Mouse (Mus musculus) kidney, postnatal 10 days (tissue): Measurements from ENCODE around the gene Rp9.
A peak's percentile ranks its signal among the peaks of the same experiment; 100 is the strongest.
"Not testable (repeated sequence)": the region's sequence is repeated elsewhere in the genome, so short reads cannot be mapped to it uniquely, and the experiment has no call there.

Experiments
- DNase-seq: peaks from one replicate; pipeline ENCODE4 v3.0.0; 2021; ENCODE audit warnings: mixed read lengths

The Rp9 gene

GRCm38 (mm10) chr9:22417547-22417946 lies 52.0 kb downstream of the Rp9 start:
- no peak for DNase-seq

- DNase-seq, result no peak
These were observed 53.4 kb downstream of the Rp9 start for GRCm38 (mm10) chr9:22416187-22416586.

- peak; percentile 98 for DNase-seq
These were observed 58.3 kb downstream of the Rp9 start, which contains the start of gene 9530077C05Rik for GRCm38 (mm10) chr9:22411002-22411857. TSS of gene 9530077C05Rik (plus strand) at chr9:22411513.

GRCm38 (mm10) chr9:22409501-22409900 lies 60.0 kb downstream of the Rp9 start:
- no peak for DNase-seq

GRCm38 (mm10) chr9:22408344-22408743 lies 61.2 kb downstream of the Rp9 start:
- DNase-seq, result not testable (repeated sequence)

- not testable (repeated sequence) for DNase-seq
These were observed 61.9 kb downstream of the Rp9 start for GRCm38 (mm10) chr9:22407633-22408032.

GRCm38 (mm10) chr9:22405414-22405813 lies 64.1 kb downstream of the Rp9 start:
- no peak for DNase-seq

GRCm38 (mm10) chr9:22403501-22403900 lies 66.0 kb downstream of the Rp9 start:
- DNase-seq, result not testable (repeated sequence)

GRCm38 (mm10) chr9:22402976-22403375 lies 66.6 kb downstream of the Rp9 start:
- no peak for DNase-seq

GRCm38 (mm10) chr9:22402001-22402400 lies 67.5 kb downstream of the Rp9 start:
- no peak for DNase-seq

- peak; percentile 31 for DNase-seq
These were observed 70.5 kb downstream of the Rp9 start for GRCm38 (mm10) chr9:22399021-22399420.

GRCm38 (mm10) chr9:22394725-22395124 lies 74.8 kb downstream of the Rp9 start:
- DNase-seq, result no peak

- no peak for DNase-seq
These were observed 79.2 kb downstream of the Rp9 start for GRCm38 (mm10) chr9:22390390-22390789.

- no peak for DNase-seq
These were observed 79.8 kb downstream of the Rp9 start for GRCm38 (mm10) chr9:22389736-22390245.

GRCm38 (mm10) chr9:22389021-22389476 lies 80.5 kb downstream of the Rp9 start, which contains the start of gene Anln:
TSS of gene Anln (minus strand) at chr9:22389188.
- DNase-seq, result peak; percentile 97

GRCm38 (mm10) chr9:22388401-22388980 lies 81.1 kb downstream of the Rp9 start:
- DNase-seq, result no peak

- DNase-seq, result no peak
These were observed 81.6 kb downstream of the Rp9 start for GRCm38 (mm10) chr9:22387901-22388300.

- DNase-seq, result no peak
These were observed 83.7 kb downstream of the Rp9 start for GRCm38 (mm10) chr9:22385890-22386289.

- DNase-seq, result no peak
These were observed 93.5 kb downstream of the Rp9 start for GRCm38 (mm10) chr9:22376086-22376485.

- DNase-seq, result peak; percentile 33
These were observed 96.8 kb downstream of the Rp9 start for GRCm38 (mm10) chr9:22372760-22373159.

- DNase-seq, result no peak
These were observed 101.5 kb downstream of the Rp9 start for GRCm38 (mm10) chr9:22368030-22368429.

GRCm38 (mm10) chr9:22366621-22367020 lies 102.9 kb downstream of the Rp9 start:
- no peak for DNase-seq

- DNase-seq, result no peak
These were observed 103.3 kb downstream of the Rp9 start for GRCm38 (mm10) chr9:22366221-22366620.
